In genomic region chr10:99107964-99108363, GRCm38 (mm10) we compare ENCODE assay signal across 8 mouse cellular contexts. TPM values are rescaled to one million over a fixed set of nuclear protein-coding genes. Genes with fewer than 3 reads are reported as not detected.
DNase-seq lines count a peak whose midpoint lies in the region; ATAC-seq and TF ChIP-seq lines count a peak whose summit lies in the region.

Gene Galnt4, plus strand, starts transcription at chr10:99108159.

- peak; percentile 85 for ATAC-seq in granulocyte monocyte progenitor cell, adult 5-6 weeks (replicated peaks; ENCODE audit: poor library complexity, severe bottlenecking)
- peak; percentile 92 for ATAC-seq in monocyte, adult 5-6 weeks (replicated peaks; ENCODE audit: insufficient number of reproducible peaks, low FRiP score, low TSS enrichment, poor library complexity, severe bottlenecking)

- peaks cover 15% of the 10 kb centered on the region; the same call in 1 of the 2 replicates for H3K79me2 ChIP-seq in liver, adult 2 months (ENCODE audit: control insufficient read depth, insufficient read depth, low read length)

- WGBS in liver, adult 2 months = 0% methylated on average over 22 of the region's 22 CpGs

- no peaks in the 10 kb centered on the region for H3K36me3 ChIP-seq in liver, adult 2 months (ENCODE audit: control insufficient read depth, insufficient read depth, low read length)
- 0 out of 2 replicates have a peak, but pooled peaks cover 4% of the 10 kb centered on the region for H3K36me3 ChIP-seq in splenic B cell, adult 2 months (ENCODE audit: control insufficient read depth, insufficient read depth, low read length, poor library complexity, severe bottlenecking)

- peak within 1 kb of the TSS; percentile 88 for H3K9ac ChIP-seq in liver, adult 2 months (ENCODE audit: low read depth, low read length)

- peak; percentile 57 for TF ChIP-seq CTCF in left cerebral cortex, adult 2 months (IDR thresholded peaks at IDR 0.05)
- TF ChIP-seq CTCF in liver, adult 2 months (IDR thresholded peaks at IDR 0.05; ENCODE audit: low read depth, low read length) = peak; percentile 76

- H3K4me3 ChIP-seq in left cerebral cortex, adult 2 months = peak within 1 kb of the TSS; percentile 88
- H3K4me3 ChIP-seq in liver, adult 2 months (ENCODE audit: insufficient read depth, low read depth, low read length) = peak within 1 kb of the TSS; percentile 86

- intact Hi-C loops in left cerebral cortex, adult 2 months (cut with DNase I) = loop anchor here (2.0 to 5.0 kb wide), 3 partner anchors 44 to 511 kb away; partner anchors contain the start of gene Dusp6

- peak in 1 of 2 experiments; percentile 58 for DNase-seq in left cerebral cortex, adult 2 months (ENCODE audit: extremely low spot score in 1 of 2, low spot score in 2 of 2)
- no peak for DNase-seq in left cerebral cortex, adult 11 months (ENCODE audit: low spot score)
- DNase-seq in embryo, embryonic 11.5 days (ENCODE audit: low read depth, low spot score) = peak; percentile 68
- peak; percentile 83 for DNase-seq in kidney, adult 11 months
- peak; percentile 82 for DNase-seq in liver, adult 2 months (ENCODE audit: extremely low read depth, low read depth, low spot score)
- DNase-seq in splenic B cell, adult 2 months (ENCODE audit: low read depth, low spot score) = peak; percentile 90

- TF ChIP-seq POLR2A in liver, adult 2 months (IDR thresholded peaks at IDR 0.05; ENCODE audit: extremely low read depth, insufficient read depth, low read length) = 0 out of 2 replicates have a peak, but pooled peaks have one; percentile 46

- H3K4me1 ChIP-seq in liver, adult 2 months (ENCODE audit: control insufficient read depth, insufficient read depth, low read length) = peaks cover 9% of the 10 kb centered on the region; the same call in 1 of the 2 replicates

- H3K27ac ChIP-seq in left cerebral cortex, adult 2 months = peak within 1 kb of the TSS; percentile 96
- peak within 1 kb of the TSS; percentile 67 for H3K27ac ChIP-seq in liver, adult 2 months (replicated peaks; ENCODE audit: insufficient read depth, low read depth, low read length)

- no peaks in the 10 kb centered on the region for H3K27me3 ChIP-seq in liver, adult 2 months (ENCODE audit: control insufficient read depth, insufficient read depth, low read length)
- H3K27me3 ChIP-seq in splenic B cell, adult 2 months (ENCODE audit: control insufficient read depth, insufficient read depth, low read length, poor library complexity, severe bottlenecking) = no peaks in the 10 kb centered on the region

RNA-seq across cellular contexts. Expression of gene Galnt4, which starts in this region (rescaled TPM):
- total RNA-seq in left cerebral cortex, adult 2 months (2021) = 1 to 10 TPM; 2.3 to 2.4 TPM
- 6.5 and 8.3 TPM in 2 replicates for total RNA-seq in granulocyte monocyte progenitor cell, adult 5-6 weeks (2014; fragmentation: Nextera tagmentation)
- 12.2 and 14.5 TPM in 2 replicates for total RNA-seq in granulocyte monocyte progenitor cell, adult 5-6 weeks (2017)
- 6.6 and 6.9 TPM in 2 replicates for total RNA-seq in liver, adult 2 months (2014; rRNA removed)
- 1.0 and 1.3 TPM in 2 replicates for polyA plus RNA-seq in liver, adult 2 months (2012; rRNA removed)
- total RNA-seq in monocyte, adult 5-6 weeks (2017) = 8.3 to 13.4 TPM (median 8.6 TPM) in 3 replicates
